Mouse (Mus musculus) small intestine, adult 2 months (tissue): ENCODE measurements around the gene Ccdc17. TPM values are rescaled to one million over a fixed set of nuclear protein-coding genes. Genes with fewer than 3 reads are reported as not detected.

Source experiments
- H3K27ac ChIP-seq: fragments of 200-500 bp; 2 replicates; pipeline ENCODE4 v1.5.1; 2012; ENCODE audit warnings: low read depth, low read length, control low read depth, inconsistent platforms; ENCODE audit not compliant: insufficient read depth
- H3K27me3 ChIP-seq: fragments of 200-500 bp; 2 replicates; pipeline ENCODE4 v1.6.1; 2012; ENCODE audit warnings: mild to moderate bottlenecking, moderate library complexity, low read length, inconsistent platforms; ENCODE audit not compliant: control insufficient read depth, insufficient read depth
- H3K36me3 ChIP-seq: fragments of 200-500 bp; 2 replicates; pipeline ENCODE4 v1.6.1; 2012; ENCODE audit warnings: mild to moderate bottlenecking, low read length, control low read depth, inconsistent platforms; ENCODE audit not compliant: control insufficient read depth, insufficient read depth
- H3K4me1 ChIP-seq: fragments of 200-500 bp; 2 replicates; pipeline ENCODE4 v1.6.1; 2012; ENCODE audit warnings: low read length, inconsistent platforms, mixed read lengths; ENCODE audit not compliant: control insufficient read depth, insufficient read depth, insufficient read length
- H3K4me3 ChIP-seq: fragments of 200-500 bp; 2 replicates; pipeline ENCODE4 v1.5.1; 2012; ENCODE audit warnings: low read depth, mild to moderate bottlenecking, control low read depth, inconsistent platforms, low read length, moderate library complexity
- CTCF ChIP-seq: fragments of 200-500 bp; IDR thresholded peaks from 2 replicates; pipeline ENCODE4 v1.5.1; 2012; ENCODE audit warnings: low read depth, mild to moderate bottlenecking, control low read depth, inconsistent platforms, low read length, moderate library complexity, mixed read lengths; ENCODE audit not compliant: insufficient replicate concordance, insufficient read length; ENCODE audit errors: extremely low read depth
- POLR2A ChIP-seq: fragments of 200-500 bp; IDR thresholded peaks from 2 replicates; pipeline ENCODE4 v1.6.1; 2012; ENCODE audit warnings: low read depth, mild to moderate bottlenecking, control low read depth, inconsistent platforms, low read length, moderate library complexity
- WGBS: fragments of 180-500 bp; shearing (Covaris S2); methylation state at CpG from one replicate; pipeline ENCODE4 v1.1.7; 2018; 5-methylcytosine and 5-hydroxymethylcytosine counted together
- polyA plus RNA-seq: library from polyadenylated mRNA; depleted of rRNA; stranded (reverse); fragments of >200 nt; gene quantifications from 2 replicates; pipeline ENCODE4 v1.2.3, GENCODE M21; 2012

Ccdc17 gene
- polyA plus RNA-seq, 1 experiment = 4.1 TPM

GRCm38 (mm10) chr4:116626658-116627358 is 30.4 kb downstream of the Ccdc17 start:
- Histone ChIP-seq H3K27ac (peak overlapping the region; percentile 77), H3K27me3 (no peaks in the 10 kb centered on the region), H3K4me3 (peak overlapping the region; percentile 86), H3K36me3 (peaks cover 2% of the 10 kb centered on the region; the same call in 1 of the 2 replicates), H3K4me1 (0 out of 2 replicates have a peak, but pooled peaks cover 2% of the 10 kb centered on the region)
- no peak for TF ChIP-seq CTCF
- no peak for TF ChIP-seq POLR2A
- WGBS = 0% methylated on average over 53 of the region's 53 CpGs

GRCm38 (mm10) chr4:116627359-116627716 is 30.9 kb downstream of the Ccdc17 start:
- Histone ChIP-seq H3K27ac (peak overlapping the region; percentile 77), H3K4me1 (0 out of 2 replicates have a peak, but pooled peaks cover 2% of the 10 kb centered on the region), H3K4me3 (peak overlapping the region; percentile 86), H3K36me3 (0 out of 2 replicates have a peak, but pooled peaks cover 1% of the 10 kb centered on the region), H3K27me3 (no peaks in the 10 kb centered on the region)
- WGBS = under 1% methylated on average over 13 of the region's 13 CpGs
- peak; percentile 76; the same call in 1 of the 2 replicates for TF ChIP-seq POLR2A
- TF ChIP-seq CTCF = no peak

GRCm38 (mm10) chr4:116627722-116628662 is 31.5 kb downstream of the Ccdc17 start, which contains the start of gene Nasp:
Nasp (minus strand) TSS chr4:116627941.
- 0 out of 2 replicates have a peak, but pooled peaks cover 1% of the 10 kb centered on the region for H3K36me3 ChIP-seq
- H3K4me3 ChIP-seq = peak within 1 kb of the TSS; percentile 86
- no peaks in the 10 kb centered on the region for H3K27me3 ChIP-seq
- TF ChIP-seq POLR2A = no peak
- no peak for TF ChIP-seq CTCF
- peak within 1 kb of the TSS; percentile 77 for H3K27ac ChIP-seq
- WGBS = 7% methylated on average over 23 of the region's 23 CpGs
- 0 out of 2 replicates have a peak, but pooled peaks cover 2% of the 10 kb centered on the region for H3K4me1 ChIP-seq

- Histone ChIP-seq H3K27me3 (no peaks in the 10 kb centered on the region), H3K4me3 (no peak overlapping the region), H3K4me1 (no peaks in the 10 kb centered on the region), H3K36me3 (peaks cover 48% of the 10 kb centered on the region), H3K27ac (no peak overlapping the region)
- TF ChIP-seq CTCF (no peak), POLR2A (no peak)
- 96% methylated on average over 1 of the region's 1 CpGs for WGBS
Measured at GRCm38 (mm10) chr4:116635197-116635596, 38.7 kb downstream of the Ccdc17 start.

GRCm38 (mm10) chr4:116638821-116639220 is 42.4 kb downstream of the Ccdc17 start:
- H3K4me1 ChIP-seq = no peaks in the 10 kb centered on the region
- peaks cover 77% of the 10 kb centered on the region for H3K36me3 ChIP-seq
- TF ChIP-seq CTCF = no peak
- TF ChIP-seq POLR2A = no peak
- 89% methylated on average over 6 of the region's 6 CpGs for WGBS
- H3K27me3 ChIP-seq = no peaks in the 10 kb centered on the region
- no peak overlapping the region for H3K27ac ChIP-seq
- H3K4me3 ChIP-seq = no peak overlapping the region

- peaks cover 62% of the 10 kb centered on the region for H3K36me3 ChIP-seq
- TF ChIP-seq CTCF = no peak
- TF ChIP-seq POLR2A = no peak
- 97% methylated on average over 1 of the region's 1 CpGs for WGBS
Measured at GRCm38 (mm10) chr4:116642071-116642470, 45.6 kb downstream of the Ccdc17 start.

GRCm38 (mm10) chr4:116644326-116644725 is 47.9 kb downstream of the Ccdc17 start:
- H3K27me3 ChIP-seq = no peaks in the 10 kb centered on the region
- no peak overlapping the region for H3K4me3 ChIP-seq
- H3K27ac ChIP-seq = no peak overlapping the region
- H3K36me3 ChIP-seq = peaks cover 52% of the 10 kb centered on the region
- TF ChIP-seq CTCF = peak; percentile 58; the same call in 1 of the 2 replicates
- TF ChIP-seq POLR2A = no peak
- WGBS = 30% methylated on average over 6 of the region's 6 CpGs
- peaks cover 10% of the 10 kb centered on the region; the same call in 1 of the 2 replicates for H3K4me1 ChIP-seq

More at GRCm38 (mm10) chr4:116642071-116642470, 45.6 kb downstream of the Ccdc17 start:
- no peaks in the 10 kb centered on the region for H3K27me3 ChIP-seq
- peaks cover 4% of the 10 kb centered on the region; the same call in 1 of the 2 replicates for H3K4me1 ChIP-seq
- no peak overlapping the region for H3K27ac ChIP-seq
- no peak overlapping the region for H3K4me3 ChIP-seq
